In the genomic region with DNA sequence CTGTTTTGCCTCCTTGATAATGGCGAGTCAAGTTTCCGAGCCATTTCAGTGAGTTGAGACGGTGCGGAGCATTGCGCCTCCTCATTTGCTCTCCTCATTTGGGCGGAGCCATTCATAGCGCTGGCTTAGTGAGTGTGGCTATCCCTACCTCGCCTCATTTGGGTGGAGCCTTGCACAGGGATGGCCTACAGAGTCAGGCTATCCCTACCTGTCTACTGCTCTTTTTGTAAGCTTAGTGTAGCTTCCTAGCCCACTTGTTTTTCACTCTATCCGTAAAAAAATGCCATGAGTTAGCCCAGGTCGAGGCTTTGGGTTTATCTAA, we compare ENCODE assay signal across 8 mouse cellular contexts. TPM values are rescaled to one million over a fixed set of nuclear protein-coding genes. Genes with fewer than 3 reads are reported as not detected.
A peak's percentile ranks its signal among the peaks of the same experiment; 100 is the strongest.
DNase-seq lines count a peak whose midpoint lies in the region; ATAC-seq and TF ChIP-seq lines count a peak whose summit lies in the region.
"Not testable (repeated sequence)": the region's sequence is repeated elsewhere in the genome, so short reads cannot be mapped to it uniquely, and the experiment has no call there.

A gene (minus strand): TSS at position 116 of the 322 bp plus-strand sequence.

- not testable (repeated sequence) for TF ChIP-seq CTCF in liver, postnatal 0 days (IDR thresholded peaks at IDR 0.05; ENCODE audit: low read depth)

- H3K4me3 ChIP-seq in heart, embryonic 13.5 days; intestine, embryonic 15.5 days (replicated peaks); liver, postnatal 0 days (ENCODE audit: low read depth, low read length); midbrain, embryonic 16.5 days (ENCODE audit: low read depth, low read length): not testable (repeated sequence)

- not testable (repeated sequence) for H3K27ac ChIP-seq in heart, embryonic 13.5 days (replicated peaks); intestine, embryonic 15.5 days; liver, postnatal 0 days (ENCODE audit: low read depth); midbrain, embryonic 16.5 days (ENCODE audit: low read length)

- H3K4me1 ChIP-seq in heart, embryonic 13.5 days; intestine, embryonic 15.5 days (replicated peaks); liver, postnatal 0 days (ENCODE audit: insufficient read depth); midbrain, embryonic 16.5 days (ENCODE audit: control insufficient read depth, insufficient read depth, low read length): not testable (repeated sequence)

- intact Hi-C loops in left cerebral cortex, postnatal 14 days (cut with DNase I) = not testable (repeated sequence)

- not testable (repeated sequence) for H3K27me3 ChIP-seq in heart, embryonic 13.5 days (replicated peaks); intestine, embryonic 15.5 days (replicated peaks); liver, postnatal 0 days (ENCODE audit: insufficient read depth, low read length); midbrain, embryonic 16.5 days (ENCODE audit: control insufficient read depth, insufficient read depth, low read depth, low read length)

- not testable (repeated sequence) for H3K9ac ChIP-seq in heart, embryonic 13.5 days; intestine, embryonic 15.5 days; liver, postnatal 0 days (replicated peaks); midbrain, embryonic 16.5 days (ENCODE audit: low read depth, low read length)

- not testable (repeated sequence) for TF ChIP-seq EP300 in liver, postnatal 0 days (IDR thresholded peaks at IDR 0.05; ENCODE audit: low read depth)

- not testable (repeated sequence) for H3K4me2 ChIP-seq in heart, embryonic 13.5 days; intestine, embryonic 15.5 days (replicated peaks); liver, postnatal 0 days (ENCODE audit: low read depth, low read length); midbrain, embryonic 16.5 days (ENCODE audit: low read length)

- not testable (repeated sequence) for H3K36me3 ChIP-seq in heart, embryonic 13.5 days; intestine, embryonic 15.5 days; liver, postnatal 0 days (replicated peaks; ENCODE audit: insufficient read depth, low read length); midbrain, embryonic 16.5 days (ENCODE audit: control insufficient read depth, insufficient read depth, low read length)

- no CpG with 5 or more reads among the region's 10 CpGs for WGBS in heart, embryonic 13.5 days
- WGBS in intestine, embryonic 15.5 days = no CpG with 5 or more reads among the region's 10 CpGs
- WGBS in liver, postnatal 0 days (ENCODE audit: insufficient replicate concordance) = no CpG with 5 or more reads among the region's 10 CpGs
- no CpG with 5 or more reads among the region's 10 CpGs for WGBS in midbrain, embryonic 16.5 days

- DNase-seq in adrenal gland, postnatal 4 days (ENCODE audit: low spot score in 2 of 2); left cerebral cortex, postnatal 14 days (ENCODE audit: low spot score in 2 of 2); liver, postnatal 0 days; urinary bladder, adult 2 months (ENCODE audit: low spot score): not testable (repeated sequence)

- H3K9me3 ChIP-seq in heart, embryonic 13.5 days; intestine, embryonic 15.5 days; liver, postnatal 0 days (ENCODE audit: low read length); midbrain, embryonic 16.5 days (replicated peaks; ENCODE audit: control insufficient read depth, low read length, poor library complexity, severe bottlenecking): not testable (repeated sequence)

- peak; percentile 89 for ATAC-seq in erythroid progenitor cell, adult 5-6 weeks (replicated peaks; ENCODE audit: low FRiP score, poor library complexity, severe bottlenecking)
- not testable (repeated sequence) for ATAC-seq in heart, embryonic 13.5 days (ENCODE audit: extremely low read depth, insufficient number of reproducible peaks, low FRiP score, low TSS enrichment)
- ATAC-seq in intestine, embryonic 15.5 days = peak; percentile 94
- peak; percentile 88 for ATAC-seq in liver, postnatal 0 days
- ATAC-seq in midbrain, embryonic 16.5 days = peak; percentile 71

RNA-seq across cellular contexts. Expression of the gene that starts here (rescaled TPM):
- total RNA-seq in adrenal gland, postnatal 4 days (2021) = 10 to 100 TPM; 17.3 to 18.2 TPM
- not detected in 2 replicates for total RNA-seq in erythroid progenitor cell, adult 5-6 weeks (2015; ENCODE audit: low replicate concordance)
- 4.4 TPM in 1 of 2 replicates, not detected in the other for total RNA-seq in erythroid progenitor cell, adult 5-6 weeks (2017; ENCODE audit: low replicate concordance)
- 23.7 and 25.6 TPM in 2 replicates for polyA plus RNA-seq in heart, embryonic 13.5 days (2015; fragmentation: Nextera tagmentation; extraction: Ambion mirVana)
- polyA plus RNA-seq in intestine, embryonic 15.5 days (2015; fragmentation: Nextera tagmentation; extraction: Ambion mirVana) = 57.8 and 65.5 TPM in 2 replicates
- total RNA-seq in left cerebral cortex, postnatal 14 days (2021) = 10 to 100 TPM; 12.4 to 21.6 TPM
- polyA plus RNA-seq in liver, postnatal 0 days (2015; fragmentation: Nextera tagmentation; extraction: Ambion mirVana) = 30.3 and 32.9 TPM in 2 replicates
- 31.1 and 31.9 TPM in 2 replicates for polyA plus RNA-seq in midbrain, embryonic 16.5 days (2015; fragmentation: Nextera tagmentation; extraction: Ambion mirVana)
- polyA plus RNA-seq in urinary bladder, adult 2 months (2012; rRNA removed) = 31.2 and 32.9 TPM in 2 replicates
